Mouse (Mus musculus) kidney, embryonic 16.5 days (tissue): ENCODE measurements around the gene Xrra1. TPM values are rescaled to one million over a fixed set of nuclear protein-coding genes. Genes with fewer than 3 reads are reported as not detected.
A peak's percentile ranks its signal among the peaks of the same experiment; 100 is the strongest.

Source experiments
- ATAC-seq: fragments of 200-750 bp; cut with Nextera tagmentation; 2 replicates; pipeline ENCODE4 v1.8.0; 2017; ENCODE audit warnings: moderate TSS enrichment; ENCODE audit not compliant: low FRiP score, low TSS enrichment
- H3K27ac ChIP-seq: fragments of 300-500 bp; sonication (generic); 2 replicates; pipeline ENCODE4 v1.5.1; 2014; ENCODE audit warnings: low read length
- H3K27me3 ChIP-seq: fragments of 300-500 bp; sonication (generic); 2 replicates; pipeline ENCODE4 v1.6.1; 2014; ENCODE audit warnings: low read length, control low read depth, mixed read lengths; ENCODE audit not compliant: insufficient read depth
- H3K36me3 ChIP-seq: fragments of 300-500 bp; sonication (generic); 2 replicates; pipeline ENCODE4 v1.6.1; 2014; ENCODE audit warnings: low read length, control low read depth, mixed read lengths; ENCODE audit not compliant: insufficient read depth
- H3K4me1 ChIP-seq: fragments of 300-500 bp; sonication (generic); 2 replicates; pipeline ENCODE4 v1.6.1; 2014; ENCODE audit warnings: low read length, control low read depth, mixed read lengths; ENCODE audit not compliant: insufficient read depth
- H3K4me2 ChIP-seq: fragments of 300-500 bp; sonication (generic); replicated peaks from 2 replicates; pipeline ENCODE4 v1.6.1; 2014; ENCODE audit warnings: low read depth, low read length
- H3K4me3 ChIP-seq: fragments of 300-500 bp; sonication (generic); 2 replicates; pipeline ENCODE4 v1.5.1; 2014; ENCODE audit warnings: mild to moderate bottlenecking, low read length
- H3K9ac ChIP-seq: fragments of 300-500 bp; sonication (generic); replicated peaks from 2 replicates; pipeline ENCODE4 v1.6.1; 2014; ENCODE audit warnings: low read length
- H3K9me3 ChIP-seq: fragments of 300-500 bp; sonication (generic); 2 replicates; pipeline ENCODE4 v1.6.1; 2016; ENCODE audit warnings: low read length, control low read depth
- WGBS: fragments of 180-500 bp; shearing (Covaris S2); extraction: QIAGEN DNeasy Blood & Tissue Kit; methylation state at CpG from one replicate; pipeline ENCODE4 v1.1.7; 2014; 5-methylcytosine and 5-hydroxymethylcytosine counted together
- polyA plus RNA-seq: library from polyadenylated mRNA; unstranded; fragments of >200 nt; fragmentation: Nextera tagmentation; extraction: Ambion mirVana; gene quantifications from 2 replicates; pipeline ENCODE4 v1.2.1, GENCODE M21; 2015

Gene Xrra1
- polyA plus RNA-seq, 1 experiment from 2014 or later: 0.26 TPM

DNA sequence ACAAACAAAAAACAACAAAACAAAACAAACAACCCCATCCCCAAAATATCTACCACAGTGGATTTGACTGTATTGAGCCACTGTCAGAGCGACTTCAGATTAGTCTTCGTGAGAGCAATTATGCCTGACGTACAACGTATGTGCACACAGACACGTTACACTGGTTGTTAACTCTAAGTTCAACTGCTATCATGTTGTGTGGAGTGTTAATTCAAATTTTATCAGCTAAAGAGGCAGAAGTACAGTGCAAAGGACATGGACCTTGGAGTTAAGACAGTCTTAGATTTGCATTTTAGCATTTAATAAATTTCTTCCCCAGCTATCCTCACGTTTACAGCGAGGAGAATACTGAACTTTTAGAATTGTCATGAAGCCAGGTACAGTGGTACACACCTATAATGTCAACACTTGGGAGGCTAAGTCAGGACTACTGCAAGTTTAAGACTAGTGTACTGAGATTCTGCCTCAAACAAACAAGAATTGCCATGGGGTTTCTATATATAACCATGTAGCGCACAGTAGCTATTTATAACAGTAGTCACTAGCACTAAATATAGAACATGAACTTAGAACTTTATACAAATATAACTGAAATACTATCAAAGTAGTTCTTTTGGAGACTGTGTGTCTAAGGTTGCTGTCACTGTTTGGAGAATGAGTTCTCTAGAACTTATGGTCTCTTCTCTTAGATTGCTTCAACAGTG is 13.2 kb upstream of the Xrra1 start:
- WGBS: 93% methylated on average over 8 of the region's 8 CpGs
- Histone ChIP-seq H3K9ac (no peak overlapping the region), H3K36me3 (peaks cover 57% of the 10 kb centered on the region)

GRCm38 (mm10) chr7:99850534-99850933 is 8.4 kb upstream of the Xrra1 start:
- Histone ChIP-seq H3K4me3 (no peak overlapping the region), H3K36me3 (peaks cover 33% of the 10 kb centered on the region), H3K27me3 (no peaks in the 10 kb centered on the region), H3K9ac (no peak overlapping the region), H3K27ac (no peak overlapping the region), H3K4me1 (no peaks in the 10 kb centered on the region; the same call in 1 of the 2 replicates), H3K4me2 (no peak overlapping the region), H3K9me3 (no peaks in the 10 kb centered on the region)
- no peak for ATAC-seq
- WGBS: 87% methylated on average over 5 of the region's 5 CpGs

More for the DNA sequence above, 13.2 kb upstream of the Xrra1 start:
- no peak overlapping the region for H3K4me2 ChIP-seq
- no peak for ATAC-seq
- H3K9me3 ChIP-seq: no peaks in the 10 kb centered on the region
- no peaks in the 10 kb centered on the region for H3K27me3 ChIP-seq
- no peak overlapping the region for H3K4me3 ChIP-seq
- no peak overlapping the region for H3K27ac ChIP-seq
- H3K4me1 ChIP-seq: no peaks in the 10 kb centered on the region

DNA sequence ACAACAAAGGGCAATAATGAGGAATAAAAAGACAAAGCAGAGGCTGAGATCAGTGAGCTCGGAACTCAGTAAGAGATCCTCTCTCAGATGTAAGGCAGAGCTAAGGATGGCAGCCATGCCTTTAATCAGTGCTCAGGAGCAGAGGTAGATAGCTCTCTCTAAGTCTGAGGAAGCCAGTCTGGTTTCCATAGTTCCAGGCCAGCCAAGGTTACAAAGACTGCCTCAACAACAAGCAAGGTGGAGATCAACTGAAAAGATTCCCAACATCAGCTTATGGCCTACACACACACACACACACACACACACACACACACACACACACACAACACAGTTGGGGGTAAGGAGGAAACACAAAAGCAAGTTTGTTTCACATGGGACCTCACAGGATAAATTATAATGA is 7.8 kb upstream of the Xrra1 start:
- Histone ChIP-seq H3K4me2 (no peak overlapping the region), H3K27ac (no peak overlapping the region), H3K36me3 (peaks cover 35% of the 10 kb centered on the region), H3K27me3 (no peaks in the 10 kb centered on the region), H3K4me3 (no peak overlapping the region), H3K9me3 (no peaks in the 10 kb centered on the region), H3K4me1 (peaks cover under 1% of the 10 kb centered on the region), H3K9ac (no peak overlapping the region)
- no peak for ATAC-seq
- WGBS: 76% methylated on average over 1 of the region's 1 CpGs

DNA sequence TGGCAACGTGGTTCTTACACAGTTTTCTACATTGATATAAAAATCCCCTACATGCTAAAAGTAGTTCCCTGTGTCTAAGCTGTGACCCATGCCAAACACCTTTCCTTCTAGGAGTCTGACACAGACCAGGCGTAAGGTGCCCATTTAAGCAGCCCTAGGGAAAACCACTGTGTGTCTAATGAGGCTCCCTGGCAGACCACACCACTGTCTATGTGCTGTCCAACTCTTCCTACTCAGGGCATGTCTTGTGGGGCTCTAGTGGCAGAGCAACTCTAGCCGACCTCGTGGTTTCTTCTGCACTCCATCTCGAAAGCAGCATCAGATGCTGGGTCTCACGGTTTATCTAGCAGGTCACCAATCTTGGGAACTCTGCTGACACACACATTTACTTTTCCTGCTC is 7.3 kb upstream of the Xrra1 start:
- Histone ChIP-seq H3K4me1 (peaks cover 6% of the 10 kb centered on the region), H3K27me3 (no peaks in the 10 kb centered on the region), H3K4me3 (no peak overlapping the region), H3K36me3 (peaks cover 32% of the 10 kb centered on the region), H3K4me2 (no peak overlapping the region), H3K9ac (no peak overlapping the region), H3K9me3 (no peaks in the 10 kb centered on the region), H3K27ac (no peak overlapping the region)
- 90% methylated on average over 6 of the region's 6 CpGs for WGBS
- ATAC-seq: no peak

- Histone ChIP-seq H3K9me3 (no peaks in the 10 kb centered on the region), H3K27me3 (no peaks in the 10 kb centered on the region), H3K36me3 (peaks cover 23% of the 10 kb centered on the region), H3K4me2 (no peak overlapping the region), H3K4me3 (no peak overlapping the region), H3K27ac (no peak overlapping the region), H3K9ac (no peak overlapping the region), H3K4me1 (peaks cover 17% of the 10 kb centered on the region)
- WGBS: 50% methylated on average over 7 of the region's 7 CpGs
- no peak for ATAC-seq
These were observed 5.6 kb upstream of the Xrra1 start for GRCm38 (mm10) chr7:99853350-99853749.

- 91% methylated on average over 4 of the region's 4 CpGs for WGBS
- Histone ChIP-seq H3K4me1 (peaks cover 17% of the 10 kb centered on the region), H3K4me3 (no peak overlapping the region), H3K9me3 (no peaks in the 10 kb centered on the region), H3K36me3 (peaks cover 16% of the 10 kb centered on the region; the same call in 1 of the 2 replicates), H3K4me2 (no peak overlapping the region), H3K9ac (no peak overlapping the region), H3K27ac (no peak overlapping the region), H3K27me3 (no peaks in the 10 kb centered on the region)
- no peak for ATAC-seq
These were observed 4.6 kb upstream of the Xrra1 start for GRCm38 (mm10) chr7:99854311-99854710.

- Histone ChIP-seq H3K9me3 (no peaks in the 10 kb centered on the region), H3K4me3 (no peak overlapping the region), H3K27ac (no peak overlapping the region), H3K27me3 (no peaks in the 10 kb centered on the region), H3K36me3 (peaks cover 16% of the 10 kb centered on the region; the same call in 1 of the 2 replicates), H3K9ac (no peak overlapping the region), H3K4me2 (no peak overlapping the region), H3K4me1 (peaks cover 17% of the 10 kb centered on the region)
- 59% methylated on average over 14 of the region's 14 CpGs for WGBS
- ATAC-seq: no peak
These were observed 2.6 kb upstream of the Xrra1 start for GRCm38 (mm10) chr7:99856266-99856861.

GRCm38 (mm10) chr7:99858175-99858812 is 622 bp upstream of the Xrra1 start:
- WGBS: under 1% methylated on average over 17 of the region's 19 CpGs

GRCm38 (mm10) chr7:99863362-99863761 is 4.4 kb downstream of the Xrra1 start, which contains the start of gene Spcs2:
Gene Spcs2, minus strand, starts transcription at chr7:99863462.
- no peak within 1 kb of the TSS for H3K27ac ChIP-seq
- no peaks in the 10 kb centered on the region for H3K36me3 ChIP-seq
- no peak within 1 kb of the TSS for H3K9ac ChIP-seq
- no peak for ATAC-seq
- no peak within 1 kb of the TSS for H3K4me2 ChIP-seq
- H3K9me3 ChIP-seq: no peaks in the 10 kb centered on the region
- WGBS: 40% methylated on average over 7 of the region's 7 CpGs
- H3K4me1 ChIP-seq: no peaks in the 10 kb centered on the region
- H3K4me3 ChIP-seq: no peak within 1 kb of the TSS
- no peaks in the 10 kb centered on the region for H3K27me3 ChIP-seq

More at GRCm38 (mm10) chr7:99858175-99858812, 622 bp upstream of the Xrra1 start:
- Histone ChIP-seq H3K27ac (0 out of 2 replicates have a peak overlapping the region, but pooled peaks have one; percentile 52), H3K9me3 (no peaks in the 10 kb centered on the region), H3K4me3 (peak overlapping the region; percentile 88), H3K4me1 (peaks cover 17% of the 10 kb centered on the region), H3K36me3 (peaks cover 10% of the 10 kb centered on the region; the same call in 1 of the 2 replicates), H3K4me2 (peak overlapping the region; percentile 95), H3K9ac (peak overlapping the region; percentile 91), H3K27me3 (no peaks in the 10 kb centered on the region)
- ATAC-seq: peak; percentile 72; the same call in 1 of the 2 replicates
